Comparison of ENCODE assay signal across 7 mouse cellular contexts in genomic region chr13:55592512-55593253, GRCm38 (mm10). TPM values are rescaled to one million over a fixed set of nuclear protein-coding genes. Genes with fewer than 3 reads are reported as not detected.
DNase-seq lines count a peak whose midpoint lies in the region; ATAC-seq and TF ChIP-seq lines count a peak whose summit lies in the region.

No protein-coding gene starts in this region.

- peaks cover 33% of the 10 kb centered on the region for H3K36me3 ChIP-seq in embryonic facial prominence, embryonic 12.5 days
- H3K36me3 ChIP-seq in heart, adult 2 months (ENCODE audit: control insufficient read depth, insufficient read depth, low read length): peaks cover 2% of the 10 kb centered on the region
- H3K36me3 ChIP-seq in limb, embryonic 13.5 days: peaks cover 35% of the 10 kb centered on the region
- H3K36me3 ChIP-seq in midbrain, embryonic 16.5 days (ENCODE audit: control insufficient read depth, insufficient read depth, low read length): peaks cover 14% of the 10 kb centered on the region

- H3K27ac ChIP-seq in embryonic facial prominence, embryonic 12.5 days: peak overlapping the region; percentile 75
- H3K27ac ChIP-seq in heart, adult 2 months: peak overlapping the region; percentile 81
- H3K27ac ChIP-seq in limb, embryonic 13.5 days: peak overlapping the region; percentile 58; the same call in 1 of the 2 replicates
- peak overlapping the region; percentile 79 for H3K27ac ChIP-seq in midbrain, embryonic 16.5 days (ENCODE audit: low read length)

- WGBS in embryonic facial prominence, embryonic 12.5 days: 4% methylated on average over 29 of the region's 29 CpGs
- 4% methylated on average over 29 of the region's 29 CpGs for WGBS in heart, adult 2 months
- WGBS in limb, embryonic 13.5 days: 6% methylated on average over 29 of the region's 29 CpGs
- 4% methylated on average over 28 of the region's 29 CpGs for WGBS in midbrain, embryonic 16.5 days

- no peaks in the 10 kb centered on the region for H3K9me3 ChIP-seq in embryonic facial prominence, embryonic 12.5 days
- H3K9me3 ChIP-seq in limb, embryonic 13.5 days: no peaks in the 10 kb centered on the region
- no peaks in the 10 kb centered on the region for H3K9me3 ChIP-seq in midbrain, embryonic 16.5 days (replicated peaks; ENCODE audit: control insufficient read depth, low read length, poor library complexity, severe bottlenecking)

- peak overlapping the region; percentile 62 for H3K4me2 ChIP-seq in embryonic facial prominence, embryonic 12.5 days (replicated peaks)
- H3K4me2 ChIP-seq in limb, embryonic 13.5 days (replicated peaks): peak overlapping the region; percentile 74
- peak overlapping the region; percentile 74 for H3K4me2 ChIP-seq in midbrain, embryonic 16.5 days (ENCODE audit: low read length)

- intact Hi-C loops in heart, adult 2 months (cut with DNase I): loop anchor here (1.0 to 2.0 kb wide), 2 partner anchors 21 to 230 kb away; partner anchors contain the start of genes Fam193b and Lman2

- peak; percentile 95 for ATAC-seq in embryonic facial prominence, embryonic 12.5 days (ENCODE audit: insufficient number of reproducible peaks, insufficient read depth, low FRiP score, low TSS enrichment)
- peak; percentile 99 for ATAC-seq in limb, embryonic 13.5 days (ENCODE audit: low FRiP score, low read depth)
- peak; percentile 99 for ATAC-seq in midbrain, embryonic 16.5 days

- peak overlapping the region; percentile 83 for H3K4me3 ChIP-seq in embryonic facial prominence, embryonic 12.5 days
- peak overlapping the region; percentile 77 for H3K4me3 ChIP-seq in heart, adult 2 months
- peak overlapping the region; percentile 83 for H3K4me3 ChIP-seq in limb, embryonic 13.5 days
- peak overlapping the region; percentile 84 for H3K4me3 ChIP-seq in midbrain, embryonic 16.5 days (ENCODE audit: low read depth, low read length)

- peak; percentile 97 for DNase-seq in adrenal gland, postnatal 25 days
- DNase-seq in heart, adult 2 months: peak; percentile 96 to 97
- peak; percentile 95 to 96 for DNase-seq in kidney, adult 8-10 months
- DNase-seq in spleen, postnatal 10 days (ENCODE audit: low spot score in 2 of 2): peak; percentile 91 to 98

- no peaks in the 10 kb centered on the region for H3K79me2 ChIP-seq in heart, adult 2 months (replicated peaks; ENCODE audit: control insufficient read depth, insufficient read depth, low read length)

- TF ChIP-seq EP300 in heart, adult 2 months (IDR thresholded peaks at IDR 0.05; ENCODE audit: insufficient read depth, low read depth, low read length): peak; percentile 56; the same call in 1 of the 2 replicates

- TF ChIP-seq POLR2A in heart, adult 2 months (IDR thresholded peaks at IDR 0.05; ENCODE audit: insufficient read depth, low read depth, low read length): peak; percentile 96

- no peaks in the 10 kb centered on the region; the same call in 1 of the 2 replicates for H3K27me3 ChIP-seq in embryonic facial prominence, embryonic 12.5 days
- H3K27me3 ChIP-seq in heart, adult 2 months (ENCODE audit: control insufficient read depth, insufficient read depth, low read length): no peaks in the 10 kb centered on the region
- H3K27me3 ChIP-seq in limb, embryonic 13.5 days: no peaks in the 10 kb centered on the region
- peaks cover 3% of the 10 kb centered on the region; the same call in 1 of the 2 replicates for H3K27me3 ChIP-seq in midbrain, embryonic 16.5 days (ENCODE audit: control insufficient read depth, insufficient read depth, low read depth, low read length)

- H3K9ac ChIP-seq in embryonic facial prominence, embryonic 12.5 days: peak overlapping the region; percentile 78
- peak overlapping the region; percentile 74 for H3K9ac ChIP-seq in heart, adult 2 months (ENCODE audit: low read depth, low read length)
- peak overlapping the region; percentile 92 for H3K9ac ChIP-seq in limb, embryonic 13.5 days
- peak overlapping the region; percentile 73 for H3K9ac ChIP-seq in midbrain, embryonic 16.5 days (ENCODE audit: low read depth, low read length)

- TF ChIP-seq CTCF in heart, adult 2 months (IDR thresholded peaks at IDR 0.05): peak; percentile 29

- peaks cover 11% of the 10 kb centered on the region for H3K4me1 ChIP-seq in embryonic facial prominence, embryonic 12.5 days
- peaks cover 2% of the 10 kb centered on the region; the same call in 1 of the 2 replicates for H3K4me1 ChIP-seq in heart, adult 2 months (ENCODE audit: control insufficient read depth, insufficient read depth, low read length)
- H3K4me1 ChIP-seq in limb, embryonic 13.5 days: peaks cover 11% of the 10 kb centered on the region
- peaks cover 11% of the 10 kb centered on the region for H3K4me1 ChIP-seq in midbrain, embryonic 16.5 days (ENCODE audit: control insufficient read depth, insufficient read depth, low read length)

RNA-seq across cellular contexts. Expression of gene B4galt7, which starts 7.0 kb away (rescaled TPM):
- total RNA-seq in adrenal gland, postnatal 25 days (2021): 16.4 and 19.7 TPM in 2 replicates
- polyA plus RNA-seq in embryonic facial prominence, embryonic 12.5 days (2016; fragmentation: Nextera tagmentation; extraction: Ambion mirVana): 35.3 and 38.9 TPM in 2 replicates
- total RNA-seq in heart, adult 2 months (2021): 1 to 10 TPM; 8.8 to 9.8 TPM
- polyA plus RNA-seq in heart, adult 2 months (2012; rRNA removed): 11.4 and 13.2 TPM in 2 replicates
- polyA plus RNA-seq in limb, embryonic 13.5 days (2015; fragmentation: Nextera tagmentation; extraction: Ambion mirVana): 34.8 and 37.3 TPM in 2 replicates
- 42.7 and 46.1 TPM in 2 replicates for polyA plus RNA-seq in midbrain, embryonic 16.5 days (2015; fragmentation: Nextera tagmentation; extraction: Ambion mirVana)

RNA-seq across cellular contexts. Expression of gene Tmed9, which starts 19.2 kb away (rescaled TPM):
- 144 and 170 TPM in 2 replicates for total RNA-seq in adrenal gland, postnatal 25 days (2021)
- polyA plus RNA-seq in embryonic facial prominence, embryonic 12.5 days (2016; fragmentation: Nextera tagmentation; extraction: Ambion mirVana): 120 and 127 TPM in 2 replicates
- total RNA-seq in heart, adult 2 months (2021): 10 to 100 TPM; 85.5 to 95.7 TPM
- 64.5 and 91.4 TPM in 2 replicates for polyA plus RNA-seq in heart, adult 2 months (2012; rRNA removed)
- 166 and 175 TPM in 2 replicates for polyA plus RNA-seq in limb, embryonic 13.5 days (2015; fragmentation: Nextera tagmentation; extraction: Ambion mirVana)
- polyA plus RNA-seq in midbrain, embryonic 16.5 days (2015; fragmentation: Nextera tagmentation; extraction: Ambion mirVana): 109 and 117 TPM in 2 replicates

RNA-seq across cellular contexts. Expression of gene Fam193b, which starts 21.8 kb away (rescaled TPM):
- total RNA-seq in adrenal gland, postnatal 25 days (2021): 75.2 and 75.3 TPM in 2 replicates
- polyA plus RNA-seq in embryonic facial prominence, embryonic 12.5 days (2016; fragmentation: Nextera tagmentation; extraction: Ambion mirVana): 59.5 and 65.6 TPM in 2 replicates
- 10 to 100 TPM; 11.2 to 13.0 TPM for total RNA-seq in heart, adult 2 months (2021)
- polyA plus RNA-seq in heart, adult 2 months (2012; rRNA removed): 43.9 and 46.1 TPM in 2 replicates
- 50.7 and 52.8 TPM in 2 replicates for polyA plus RNA-seq in limb, embryonic 13.5 days (2015; fragmentation: Nextera tagmentation; extraction: Ambion mirVana)
- 48.3 and 56.3 TPM in 2 replicates for polyA plus RNA-seq in midbrain, embryonic 16.5 days (2015; fragmentation: Nextera tagmentation; extraction: Ambion mirVana)

RNA-seq across cellular contexts. Expression of gene Caml, which starts 30.1 kb away (rescaled TPM):
- 37.4 and 37.7 TPM in 2 replicates for total RNA-seq in adrenal gland, postnatal 25 days (2021)
- 67.0 and 69.7 TPM in 2 replicates for polyA plus RNA-seq in embryonic facial prominence, embryonic 12.5 days (2016; fragmentation: Nextera tagmentation; extraction: Ambion mirVana)
- total RNA-seq in heart, adult 2 months (2021): 10 to 100 TPM; 10.4 to 10.9 TPM
- polyA plus RNA-seq in heart, adult 2 months (2012; rRNA removed): 11.7 and 14.9 TPM in 2 replicates
- 71.8 and 77.7 TPM in 2 replicates for polyA plus RNA-seq in limb, embryonic 13.5 days (2015; fragmentation: Nextera tagmentation; extraction: Ambion mirVana)
- polyA plus RNA-seq in midbrain, embryonic 16.5 days (2015; fragmentation: Nextera tagmentation; extraction: Ambion mirVana): 102 and 112 TPM in 2 replicates

RNA-seq across cellular contexts. Expression of gene Ddx46, which starts 42.1 kb away (rescaled TPM):
- 39.2 and 48.2 TPM in 2 replicates for total RNA-seq in adrenal gland, postnatal 25 days (2021)
- polyA plus RNA-seq in embryonic facial prominence, embryonic 12.5 days (2016; fragmentation: Nextera tagmentation; extraction: Ambion mirVana): 42.4 and 45.6 TPM in 2 replicates
- total RNA-seq in heart, adult 2 months (2021): 10 to 100 TPM; 20.8 to 21.1 TPM
- polyA plus RNA-seq in heart, adult 2 months (2012; rRNA removed): 7.9 and 14.8 TPM in 2 replicates
- polyA plus RNA-seq in limb, embryonic 13.5 days (2015; fragmentation: Nextera tagmentation; extraction: Ambion mirVana): 38.8 and 39.9 TPM in 2 replicates
- polyA plus RNA-seq in midbrain, embryonic 16.5 days (2015; fragmentation: Nextera tagmentation; extraction: Ambion mirVana): 25.7 and 28.3 TPM in 2 replicates

Comparison
In these comparisons a context has a peak if more than half of its experiments do, and no peak if none do; other contexts are left out.
1. Peak in every context shown above with its lines: DNase-seq, ATAC-seq, H3K4me3 ChIP-seq and H3K27ac ChIP-seq.